Mouse (Mus musculus): Measurements from ENCODE around the gene Zfp940. TPM values are rescaled to one million over a fixed set of nuclear protein-coding genes. Genes with fewer than 3 reads are reported as not detected.

The Zfp940 gene
- polyA plus RNA-seq, 1 experiment from 2014 or later: 5.6 TPM

GRCm38 (mm10) chr7:29807046-29807445 is 46.4 kb downstream of the Zfp940 start:
- Histone ChIP-seq H3K9me3 (replicated peaks) (peaks cover 3% of the 10 kb centered on the region; the same call in 1 of the 2 replicates), H3K27me3 (no peaks in the 10 kb centered on the region), H3K4me2 (replicated peaks) (no peak overlapping the region), H3K4me3 (replicated peaks) (no peak overlapping the region), H3K4me1 (no peaks in the 10 kb centered on the region), H3K9ac (no peak overlapping the region), H3K27ac (replicated peaks) (no peak overlapping the region), H3K36me3 (no peaks in the 10 kb centered on the region)
- WGBS: 84% methylated on average over 5 of the region's 5 CpGs
- no peak for ATAC-seq (ENCODE audit: insufficient number of reproducible peaks, low FRiP score, low TSS enrichment, low read depth)

- Histone ChIP-seq H3K27ac (replicated peaks) (no peak overlapping the region), H3K36me3 (peaks cover 63% of the 10 kb centered on the region), H3K9me3 (replicated peaks) (0 out of 2 replicates have a peak, but pooled peaks cover 13% of the 10 kb centered on the region), H3K4me1 (no peaks in the 10 kb centered on the region), H3K27me3 (no peaks in the 10 kb centered on the region), H3K4me2 (replicated peaks) (no peak overlapping the region), H3K9ac (no peak overlapping the region), H3K4me3 (replicated peaks) (no peak overlapping the region)
- 41% methylated on average over 27 of the region's 27 CpGs for WGBS
- ATAC-seq (ENCODE audit: insufficient number of reproducible peaks, low FRiP score, low TSS enrichment, low read depth): no peak
Observed at GRCm38 (mm10) chr7:29792906-29793305, 60.6 kb downstream of the Zfp940 start.

DNA sequence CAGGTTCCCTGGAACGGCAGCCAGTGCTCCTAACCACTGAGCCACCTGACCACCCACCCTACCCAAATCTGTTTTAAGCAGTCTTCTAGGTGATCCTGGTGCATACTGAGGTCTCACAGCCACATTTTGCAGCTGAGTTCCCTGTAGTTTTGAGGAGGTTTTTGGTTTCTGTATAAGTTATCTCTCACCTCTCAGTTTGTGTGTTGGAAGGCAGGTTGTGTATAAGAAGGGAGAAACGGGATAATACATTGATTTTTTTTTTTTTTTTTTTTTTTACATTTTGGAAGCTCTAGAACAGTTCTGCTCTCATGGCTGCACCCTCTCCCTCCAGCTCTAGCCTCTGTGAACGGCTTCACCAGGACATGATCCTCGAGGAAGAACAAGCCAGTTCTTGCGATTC is 67.6 kb downstream of the Zfp940 start:
- H3K27ac ChIP-seq (replicated peaks): no peak overlapping the region
- WGBS: 70% methylated on average over 5 of the region's 5 CpGs
- H3K9me3 ChIP-seq (replicated peaks): no peaks in the 10 kb centered on the region
- H3K4me2 ChIP-seq (replicated peaks): peak overlapping the region; percentile 69
- ATAC-seq (ENCODE audit: insufficient number of reproducible peaks, low FRiP score, low TSS enrichment, low read depth): no peak
- H3K36me3 ChIP-seq: peaks cover 41% of the 10 kb centered on the region
- no peaks in the 10 kb centered on the region for H3K27me3 ChIP-seq
- H3K9ac ChIP-seq: 0 out of 2 replicates have a peak overlapping the region, but pooled peaks have one; percentile 6
- peaks cover 17% of the 10 kb centered on the region for H3K4me1 ChIP-seq
- H3K4me3 ChIP-seq (replicated peaks): peak overlapping the region; percentile 88

- no peaks in the 10 kb centered on the region for H3K9me3 ChIP-seq (replicated peaks)
- H3K36me3 ChIP-seq: peaks cover 32% of the 10 kb centered on the region
- ATAC-seq (ENCODE audit: insufficient number of reproducible peaks, low FRiP score, low TSS enrichment, low read depth): no peak
- H3K4me1 ChIP-seq: peaks cover 17% of the 10 kb centered on the region
- no peak overlapping the region for H3K27ac ChIP-seq (replicated peaks)
- H3K4me3 ChIP-seq (replicated peaks): peak overlapping the region; percentile 88
- H3K4me2 ChIP-seq (replicated peaks): peak overlapping the region; percentile 69
- 39% methylated on average over 8 of the region's 8 CpGs for WGBS
- no peaks in the 10 kb centered on the region for H3K27me3 ChIP-seq
- no peak overlapping the region for H3K9ac ChIP-seq
Observed at GRCm38 (mm10) chr7:29785023-29785422, 68.4 kb downstream of the Zfp940 start.

DNA sequence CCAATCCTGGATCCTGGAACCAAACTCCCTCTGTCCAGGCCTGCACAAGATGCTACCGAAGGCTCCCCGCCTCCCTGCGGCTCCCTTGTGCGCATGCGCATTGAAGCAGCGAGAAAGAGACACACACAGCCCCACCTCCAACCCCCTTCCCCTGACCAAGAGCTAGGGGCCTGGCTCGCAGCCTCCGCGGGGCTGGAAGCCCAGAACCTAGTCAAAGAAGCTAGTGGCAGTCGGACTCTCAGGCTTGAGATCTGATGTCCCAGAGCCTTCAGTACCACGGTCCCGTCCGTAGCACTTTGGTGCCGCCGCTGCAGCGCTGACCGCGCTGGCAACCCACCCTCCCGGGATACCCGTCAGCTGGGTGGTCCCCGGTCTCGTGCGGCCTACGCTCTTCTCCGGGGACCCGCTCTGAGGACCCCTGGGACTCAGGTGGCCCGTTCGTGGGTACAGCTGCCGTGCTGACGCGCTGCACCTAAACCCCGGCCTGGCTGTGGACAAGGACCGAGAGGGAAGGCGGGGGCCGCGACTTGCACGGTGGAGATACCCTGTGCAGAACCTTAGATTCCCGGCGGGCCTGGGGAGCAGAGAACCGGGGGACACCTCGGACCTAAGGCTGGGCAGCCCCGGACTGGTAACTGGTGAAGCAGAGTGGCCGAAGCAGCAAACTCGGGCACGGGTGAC is 69.5 kb downstream of the Zfp940 start, which contains the start of gene Zfp30:
TSS of gene Zfp30 (plus strand) at position 128 of the 681 bp plus-strand sequence.
- peak within 1 kb of the TSS; percentile 69 for H3K4me2 ChIP-seq (replicated peaks)
- under 1% methylated on average over 45 of the region's 45 CpGs for WGBS
- peak; percentile 95 for ATAC-seq (ENCODE audit: insufficient number of reproducible peaks, low FRiP score, low TSS enrichment, low read depth)
- H3K36me3 ChIP-seq: peaks cover 28% of the 10 kb centered on the region
- H3K4me1 ChIP-seq: peaks cover 17% of the 10 kb centered on the region
- peak within 1 kb of the TSS; percentile 75 for H3K9ac ChIP-seq
- H3K27ac ChIP-seq (replicated peaks): peak within 1 kb of the TSS; percentile 87
- H3K4me3 ChIP-seq (replicated peaks): peak within 1 kb of the TSS; percentile 88
- no peaks in the 10 kb centered on the region for H3K9me3 ChIP-seq (replicated peaks)
- H3K27me3 ChIP-seq: no peaks in the 10 kb centered on the region

Other genes starting within 250 kb of the Zfp940 start
- gene Catsperg2, start 126.6 kb downstream of the Zfp940 start, polyA plus RNA-seq (2015; fragmentation: Nextera tagmentation; extraction: Ambion mirVana): not detected in 2 replicates
- gene Zfp84, start 85.1 kb downstream of the Zfp940 start, polyA plus RNA-seq (2015; fragmentation: Nextera tagmentation; extraction: Ambion mirVana): 13.1 and 14.7 TPM in 2 replicates
- 8.9 and 10.5 TPM in 2 replicates for gene Zfp30, start 69.7 kb downstream of the Zfp940 start, polyA plus RNA-seq (2015; fragmentation: Nextera tagmentation; extraction: Ambion mirVana)
- gene Zfp790, start 37.6 kb downstream of the Zfp940 start, polyA plus RNA-seq (2015; fragmentation: Nextera tagmentation; extraction: Ambion mirVana): 14.1 and 14.6 TPM in 2 replicates
- 6.4 and 6.5 TPM in 2 replicates for gene Zfp420, start 6.3 kb upstream of the Zfp940 start, polyA plus RNA-seq (2015; fragmentation: Nextera tagmentation; extraction: Ambion mirVana)
- gene Zfp27, start 52.9 kb upstream of the Zfp940 start, polyA plus RNA-seq (2015; fragmentation: Nextera tagmentation; extraction: Ambion mirVana): 11.8 and 11.9 TPM in 2 replicates
- 5.0 and 5.3 TPM in 2 replicates for gene Zfp383, start 54.6 kb upstream of the Zfp940 start, polyA plus RNA-seq (2015; fragmentation: Nextera tagmentation; extraction: Ambion mirVana)
- gene Zfp74, start 100.4 kb upstream of the Zfp940 start, polyA plus RNA-seq (2015; fragmentation: Nextera tagmentation; extraction: Ambion mirVana): 9.1 and 11.4 TPM in 2 replicates
- gene Zfp568, start 130.3 kb upstream of the Zfp940 start, polyA plus RNA-seq (2015; fragmentation: Nextera tagmentation; extraction: Ambion mirVana): 18.4 and 22.6 TPM in 2 replicates
- gene Zfp14, start 197.7 kb upstream of the Zfp940 start, polyA plus RNA-seq (2015; fragmentation: Nextera tagmentation; extraction: Ambion mirVana): 5.3 and 6.7 TPM in 2 replicates
- 7.9 and 8.3 TPM in 2 replicates for gene Zfp82, start 219.2 kb upstream of the Zfp940 start, polyA plus RNA-seq (2015; fragmentation: Nextera tagmentation; extraction: Ambion mirVana)
- gene Gm26920, start 236.7 kb upstream of the Zfp940 start, polyA plus RNA-seq (2015; fragmentation: Nextera tagmentation; extraction: Ambion mirVana): 0.73 and 1.9 TPM in 2 replicates
- gene Zfp566, start 236.9 kb upstream of the Zfp940 start, polyA plus RNA-seq (2015; fragmentation: Nextera tagmentation; extraction: Ambion mirVana): 9.4 and 10.6 TPM in 2 replicates
- 120 and 122 TPM in 2 replicates for gene Zfp260, start 241.1 kb upstream of the Zfp940 start, polyA plus RNA-seq (2015; fragmentation: Nextera tagmentation; extraction: Ambion mirVana)